Mouse (Mus musculus) heart, postnatal 36 days (tissue): ENCODE results near the gene Ccdc148. TPM values are rescaled to one million over a fixed set of nuclear protein-coding genes. Genes with fewer than 3 reads are reported as not detected.

Experiments used
- DNase-seq, 2 experiments: peaks; one replicate each; pipeline ENCODE4 v3.0.0; 2021 to 2022
- intact Hi-C: fragments of 180-260 bp; cut with DNase I; formaldehyde crosslinking; loops from one replicate; pipeline ENCODE4 v1.15.1; 2025
- total RNA-seq, 2 experiments: library from RNA; stranded (reverse); gene quantifications; 2 replicates each; pipeline ENCODE4 v1.2.3; 2021

Ccdc148 gene
- total RNA-seq, 2 experiments from 2014 or later = 0.41 to 0.83 TPM

- no peak for DNase-seq
- intact Hi-C loops = no loop called here
Observed at GRCm38 (mm10) chr2:59181321-59182113, 21.0 kb upstream of the Ccdc148 start.

GRCm38 (mm10) chr2:59179487-59179886 is 19.0 kb upstream of the Ccdc148 start:
- intact Hi-C loops = no loop called here
- DNase-seq = no peak

- intact Hi-C loops = no loop called here
- DNase-seq = no peak
Observed at GRCm38 (mm10) chr2:59178960-59179359, 18.5 kb upstream of the Ccdc148 start.

- intact Hi-C loops = no loop called here
- DNase-seq = no peak
Observed at GRCm38 (mm10) chr2:59178191-59178590, 17.7 kb upstream of the Ccdc148 start.

- intact Hi-C loops = no loop called here
- no peak for DNase-seq
Observed at GRCm38 (mm10) chr2:59175926-59176325, 15.4 kb upstream of the Ccdc148 start.

GRCm38 (mm10) chr2:59171533-59171932 is 11.1 kb upstream of the Ccdc148 start:
- no peak for DNase-seq
- intact Hi-C loops = no loop called here

- DNase-seq = no peak
- intact Hi-C loops = no loop called here
Observed at GRCm38 (mm10) chr2:59170593-59170992, 10.1 kb upstream of the Ccdc148 start.

GRCm38 (mm10) chr2:59170208-59170589 is 9.7 kb upstream of the Ccdc148 start:
- intact Hi-C loops = no loop called here
- DNase-seq = no peak

- DNase-seq = no peak
- intact Hi-C loops = no loop called here
Observed at GRCm38 (mm10) chr2:59169572-59170207, 9.2 kb upstream of the Ccdc148 start.

- intact Hi-C loops = no loop called here
Observed at GRCm38 (mm10) chr2:59167830-59168229, 7.3 kb upstream of the Ccdc148 start.

GRCm38 (mm10) chr2:59166976-59167375 is 6.5 kb upstream of the Ccdc148 start:
- no peak for DNase-seq
- intact Hi-C loops = no loop called here

More at GRCm38 (mm10) chr2:59167830-59168229, 7.3 kb upstream of the Ccdc148 start:
- DNase-seq = no peak

- intact Hi-C loops = loop anchor here (5.0 kb wide), 3 partner anchors 45 to 145 kb away; no protein-coding TSS in a partner anchor
- no peak for DNase-seq
Observed at GRCm38 (mm10) chr2:59162285-59162600, 1.8 kb upstream of the Ccdc148 start.

- DNase-seq = peak; percentile 68 to 77
- intact Hi-C loops = loop anchor here (2.0 to 5.0 kb wide), 4 partner anchors 46 to 277 kb away; no protein-coding TSS in a partner anchor
Observed at GRCm38 (mm10) chr2:59161441-59162284, 1.2 kb upstream of the Ccdc148 start.

- DNase-seq = no peak
- intact Hi-C loops = loop anchor here (2.0 to 5.0 kb wide), 4 partner anchors 46 to 278 kb away; no protein-coding TSS in a partner anchor
Observed at GRCm38 (mm10) chr2:59161021-59161440, 548 bp upstream of the Ccdc148 start.

- intact Hi-C loops = loop anchor here (1.0 to 5.0 kb wide), 5 partner anchors 31 to 279 kb away; no protein-coding TSS in a partner anchor
Observed at GRCm38 (mm10) chr2:59159961-59160604, 400 bp downstream of the Ccdc148 start.

GRCm38 (mm10) chr2:59158117-59158516 is 2.4 kb downstream of the Ccdc148 start:
- intact Hi-C loops = no loop called here
- DNase-seq = no peak

More at GRCm38 (mm10) chr2:59159961-59160604, 400 bp downstream of the Ccdc148 start:
- peak in 1 of 2 experiments; percentile 26 for DNase-seq

GRCm38 (mm10) chr2:59155428-59155827 is 5.1 kb downstream of the Ccdc148 start:
- intact Hi-C loops = no loop called here
- DNase-seq = no peak

GRCm38 (mm10) chr2:59131044-59131443 is 29.4 kb downstream of the Ccdc148 start:
- intact Hi-C loops = no loop called here
- no peak for DNase-seq

- no peak for DNase-seq
- intact Hi-C loops = loop anchor here (1.0 kb wide), 1 partner anchor 29 kb away; no protein-coding TSS in a partner anchor
Observed at GRCm38 (mm10) chr2:59129821-59130220, 30.7 kb downstream of the Ccdc148 start.

- no peak for DNase-seq
- intact Hi-C loops = loop anchor here (1.0 kb wide), 1 partner anchor 30 kb away; no protein-coding TSS in a partner anchor
Observed at GRCm38 (mm10) chr2:59129023-59129422, 31.5 kb downstream of the Ccdc148 start.
